Mouse (Mus musculus) mesoderm, embryonic 11.5 days (tissue): ENCODE data around the gene Nmrk1.
"Not testable (repeated sequence)": the region's sequence is repeated elsewhere in the genome, so short reads cannot be mapped to it uniquely, and the experiment has no call there.

ENCODE experiments used
- DNase-seq: peaks from one replicate; pipeline ENCODE4 v3.0.0-alpha.2; 2012; ENCODE audit warnings: low read depth, low spot score

Nmrk1 gene

GRCm38 (mm10) chr19:18631644-18632219, at the start of gene Nmrk1, which contains the start of gene Ostf1:
Gene Nmrk1 (plus strand): TSS chr19:18631950.
Gene Ostf1 (minus strand): TSS chr19:18631823.
- DNase-seq, result peak; percentile 95

- DNase-seq, result no peak
Measured at GRCm38 (mm10) chr19:18582226-18582625, 49.5 kb upstream of the Nmrk1 start.

- DNase-seq, result no peak
Measured at GRCm38 (mm10) chr19:18582887-18583286, 48.9 kb upstream of the Nmrk1 start.

GRCm38 (mm10) chr19:18583706-18584105, 48.0 kb upstream of the Nmrk1 start:
- DNase-seq, result no peak

- DNase-seq, result no peak
Measured at GRCm38 (mm10) chr19:18584621-18585020, 47.1 kb upstream of the Nmrk1 start.

- no peak for DNase-seq
Measured at GRCm38 (mm10) chr19:18587118-18587517, 44.6 kb upstream of the Nmrk1 start.

DNA sequence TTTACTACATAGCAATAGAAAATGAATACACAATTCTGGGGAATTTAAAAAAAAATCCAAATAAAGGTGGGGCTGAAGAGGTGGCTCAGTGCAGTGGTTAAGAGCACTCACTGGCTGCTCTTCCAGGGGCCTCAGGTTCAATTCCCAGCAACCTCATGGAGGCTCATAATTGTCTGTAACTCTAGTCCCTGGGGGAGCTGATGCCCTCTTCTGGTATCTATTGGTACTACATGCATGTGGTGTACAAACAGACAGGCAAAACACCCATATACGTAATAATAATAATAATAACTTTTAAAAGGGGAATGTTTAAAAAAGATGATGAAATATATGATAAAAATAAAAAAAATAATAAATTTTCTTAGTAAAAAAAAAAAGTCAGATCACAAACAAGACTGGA, 43.5 kb upstream of the Nmrk1 start:
- no peak for DNase-seq

DNA sequence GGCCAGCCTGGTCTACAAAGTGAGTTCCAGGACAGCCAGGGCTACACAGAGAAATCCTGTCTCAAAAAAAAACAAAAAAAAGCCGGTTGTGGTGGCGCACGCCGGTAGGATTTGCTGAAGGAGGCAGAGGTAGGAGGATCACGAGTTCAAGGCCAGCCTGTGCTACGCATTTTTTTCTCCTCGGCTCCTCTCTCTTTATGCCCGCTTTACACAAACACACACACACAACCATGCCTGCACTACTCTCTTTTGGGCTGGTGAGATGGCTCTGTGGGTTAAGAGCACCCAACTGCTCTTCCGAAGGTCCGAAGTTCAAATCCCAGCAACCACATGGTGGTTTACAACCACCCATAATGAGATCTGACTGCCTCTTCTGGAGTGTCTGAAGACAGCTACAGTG, 42.9 kb upstream of the Nmrk1 start:
- not testable (repeated sequence) for DNase-seq

GRCm38 (mm10) chr19:18589276-18589675, 42.5 kb upstream of the Nmrk1 start:
- DNase-seq, result no peak

- no peak for DNase-seq
Measured at GRCm38 (mm10) chr19:18590234-18590633, 41.5 kb upstream of the Nmrk1 start.

- DNase-seq, result no peak
Measured at GRCm38 (mm10) chr19:18590942-18591354, 40.8 kb upstream of the Nmrk1 start.

- no peak for DNase-seq
Measured at GRCm38 (mm10) chr19:18592919-18593318, 38.8 kb upstream of the Nmrk1 start.

DNA sequence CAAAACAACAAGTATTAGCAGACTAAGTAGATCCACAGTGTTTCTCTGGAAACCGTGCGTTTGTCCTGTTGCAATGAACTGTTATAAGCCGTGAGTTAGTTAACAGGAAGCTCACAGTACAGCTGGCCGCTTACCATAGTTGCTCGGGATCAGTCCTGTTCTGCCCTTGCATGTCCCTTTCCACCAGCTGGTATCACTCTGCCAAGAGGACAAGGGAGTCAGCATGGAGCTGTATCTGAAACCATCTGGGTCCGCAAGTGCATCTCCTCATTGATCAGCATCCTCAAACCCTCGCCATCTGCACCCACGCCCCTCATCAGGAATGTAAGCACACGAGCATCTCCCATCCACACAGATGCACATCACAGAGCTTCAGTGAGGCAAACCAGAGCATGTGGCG, 38.0 kb upstream of the Nmrk1 start:
- DNase-seq, result no peak

DNA sequence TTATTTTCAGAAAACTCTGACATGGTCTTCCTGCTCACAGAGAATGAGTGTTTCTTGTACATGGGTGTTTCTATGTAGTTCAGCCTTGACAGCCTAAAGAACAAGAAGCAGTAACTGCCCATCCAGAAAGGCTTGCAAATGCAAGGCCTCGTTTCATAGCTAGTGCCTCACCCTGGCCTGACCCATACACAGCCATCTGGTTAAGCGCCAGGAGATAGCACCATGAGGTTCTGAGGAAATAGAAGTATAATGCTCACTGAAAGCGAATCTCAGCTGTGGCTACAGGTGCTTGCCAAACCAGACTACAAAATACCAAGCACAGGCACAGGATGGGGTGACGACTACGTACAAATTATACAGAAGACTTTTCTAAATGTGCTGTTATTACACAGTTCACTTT, 34.9 kb upstream of the Nmrk1 start:
- DNase-seq, result no peak

DNA sequence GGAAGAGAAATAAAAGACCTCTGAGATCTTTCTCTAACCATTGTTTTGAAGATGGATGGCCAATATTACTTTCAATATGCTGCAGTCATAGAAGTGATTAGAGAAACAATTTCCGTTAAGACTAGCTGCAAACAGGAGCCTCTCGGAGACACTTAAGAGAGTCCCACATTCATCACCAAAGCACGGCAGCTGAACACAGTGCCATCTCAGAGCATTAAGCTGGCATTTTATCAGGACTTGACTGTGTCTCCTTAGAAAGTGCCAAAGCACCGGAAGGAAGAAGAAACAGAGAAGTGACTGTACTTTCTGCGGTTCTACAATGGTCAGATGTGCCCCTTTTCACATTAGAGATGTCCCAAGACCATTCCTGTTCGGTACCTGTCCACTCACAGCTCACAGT, 34.0 kb upstream of the Nmrk1 start:
- DNase-seq, result no peak

GRCm38 (mm10) chr19:18598265-18598926, 33.4 kb upstream of the Nmrk1 start:
- no peak for DNase-seq

DNA sequence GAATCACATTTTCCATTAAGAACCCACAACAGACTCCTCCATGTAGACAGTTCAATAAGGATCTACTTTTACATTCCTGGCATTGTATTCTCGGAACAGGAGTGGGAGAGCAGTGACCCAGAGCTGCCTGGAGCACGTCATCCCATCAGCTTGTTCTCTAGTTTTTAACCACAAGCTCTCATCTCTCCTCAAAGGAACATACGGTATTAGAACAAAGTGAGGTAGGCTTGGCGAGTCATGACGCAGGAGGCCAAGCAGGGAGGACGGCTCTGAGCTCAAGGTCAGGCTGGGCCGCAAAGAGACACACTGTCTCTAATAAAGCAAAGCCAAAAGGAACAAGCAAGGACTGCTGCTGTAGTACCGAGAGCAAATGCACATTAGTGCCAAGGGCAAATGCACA, 32.7 kb upstream of the Nmrk1 start:
- DNase-seq, result no peak

GRCm38 (mm10) chr19:18599650-18600049, 32.1 kb upstream of the Nmrk1 start:
- no peak for DNase-seq

- no peak for DNase-seq
Measured at GRCm38 (mm10) chr19:18600611-18601010, 31.1 kb upstream of the Nmrk1 start.

DNA sequence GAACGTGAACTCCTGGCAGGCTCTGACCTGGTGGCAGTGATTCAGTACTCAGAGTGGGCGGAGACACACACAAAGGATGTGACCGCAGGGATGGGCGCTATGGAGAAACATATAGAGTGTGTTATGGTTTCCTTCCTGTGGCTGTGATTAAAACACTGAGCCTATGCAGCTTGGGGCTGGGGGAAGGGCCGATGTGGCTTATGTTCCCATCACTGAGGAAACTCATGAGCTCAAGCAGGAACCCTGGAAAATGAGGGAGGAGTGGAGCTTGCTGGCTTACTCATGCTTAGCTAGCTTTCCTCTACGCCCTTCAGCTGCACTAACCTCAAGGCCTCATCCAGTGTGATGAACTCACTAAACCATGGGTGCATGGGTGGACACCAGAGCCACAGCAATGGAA, 28.7 kb upstream of the Nmrk1 start:
- no peak for DNase-seq

- DNase-seq, result no peak
Measured at GRCm38 (mm10) chr19:18607907-18608306, 23.8 kb upstream of the Nmrk1 start.

DNA sequence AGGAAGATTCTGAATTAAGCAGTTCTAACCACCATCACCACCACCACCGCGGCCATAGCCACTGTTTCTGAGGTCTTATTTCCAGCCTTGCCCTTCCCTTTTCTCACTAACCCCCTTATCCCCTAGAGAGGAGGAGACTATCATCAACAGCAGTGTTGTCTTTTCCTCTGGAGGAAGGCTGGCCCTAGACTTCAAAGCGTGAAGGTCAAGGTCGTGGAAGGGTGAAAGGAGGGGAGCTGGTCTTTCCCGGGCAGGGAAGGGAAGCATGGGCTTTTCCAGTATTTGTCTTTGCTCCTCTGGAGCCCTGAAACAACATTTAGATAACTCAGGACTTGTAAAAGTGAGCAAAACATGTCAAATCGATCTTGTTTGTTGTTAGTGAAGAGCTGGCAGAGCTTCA, 22.8 kb upstream of the Nmrk1 start:
- DNase-seq, result peak; percentile 35

- DNase-seq, result no peak
Measured at GRCm38 (mm10) chr19:18614337-18614736, 17.4 kb upstream of the Nmrk1 start.
